13 mouse cellular contexts compared by ENCODE assay signal in genomic region chr2:65700246-65700645, GRCm38 (mm10).
"Had no signal": no experiment of that assay in that cellular context is flagged by ENCODE, and none has a peak within 500 bp of the region (broad histone marks: within the 10 kb centered on the region; RNA-seq: fewer than 3 reads in every experiment).

No protein-coding gene starts in this region.

- ATAC-seq: lung, postnatal 0 days; midbrain, embryonic 15.5 days had no signal

- DNase-seq: kidney, postnatal 25 days; left cerebral cortex, postnatal 4 days; lung, adult 18-20 months; lung, postnatal 4 days; thymus, postnatal 36 days had no signal

- H3K4me2 ChIP-seq: limb, embryonic 13.5 days; midbrain, embryonic 11.5 days; midbrain, embryonic 15.5 days; neural tube, embryonic 12.5 days; stomach, embryonic 15.5 days had no signal

- H3K27ac ChIP-seq: limb, embryonic 13.5 days; liver, embryonic 14.5 days; midbrain, embryonic 15.5 days; neural tube, embryonic 12.5 days; stomach, embryonic 15.5 days had no signal

- H3K4me1 ChIP-seq: limb, embryonic 13.5 days; megakaryocyte, embryonic 14.5 days; neural tube, embryonic 12.5 days; stomach, embryonic 15.5 days had no signal

- H3K27me3 ChIP-seq: limb, embryonic 13.5 days; megakaryocyte, embryonic 14.5 days; midbrain, embryonic 15.5 days; neural tube, embryonic 12.5 days; stomach, embryonic 15.5 days had no signal

- H3K9ac ChIP-seq: limb, embryonic 13.5 days; liver, embryonic 14.5 days; midbrain, embryonic 15.5 days; neural tube, embryonic 12.5 days; stomach, embryonic 15.5 days had no signal

- H3K9me3 ChIP-seq: limb, embryonic 13.5 days; midbrain, embryonic 15.5 days; neural tube, embryonic 12.5 days; stomach, embryonic 15.5 days had no signal

- H3K4me3 ChIP-seq: limb, embryonic 13.5 days; megakaryocyte, embryonic 14.5 days; midbrain, embryonic 15.5 days; neural tube, embryonic 12.5 days; stomach, embryonic 15.5 days had no signal

- H3K36me3 ChIP-seq: limb, embryonic 13.5 days; neural tube, embryonic 12.5 days; stomach, embryonic 15.5 days had no signal
